Mouse (Mus musculus): Measurements from ENCODE around the gene Msi2. TPM values are rescaled to one million over a fixed set of nuclear protein-coding genes. Genes with fewer than 3 reads are reported as not detected.

The Msi2 gene
- total and polyA plus RNA-seq, 2 experiments from 2014 or later, result 26.9 to 133 TPM

DNA sequence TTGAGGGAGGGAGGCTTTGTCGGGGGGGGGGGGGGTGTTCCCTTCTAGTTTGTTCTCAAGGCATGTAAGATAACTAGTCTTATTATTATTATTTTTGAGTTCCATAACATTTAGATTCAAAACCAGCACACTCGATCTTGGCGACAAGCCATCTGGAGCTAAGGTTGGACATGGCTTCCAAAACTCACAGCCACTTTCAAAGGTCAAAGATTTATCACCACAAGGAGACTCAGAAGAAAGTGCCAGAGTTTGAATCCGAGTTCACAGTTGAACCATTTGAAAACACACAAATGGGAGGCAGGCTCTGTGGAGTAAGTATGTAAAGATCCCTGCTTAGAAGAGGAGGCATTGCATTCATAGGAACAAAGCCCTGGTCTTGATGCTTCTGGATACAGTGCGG is 221.9 kb downstream of the Msi2 start:
- H3K36me3 ChIP-seq (ENCODE audit: insufficient read depth, low read length), result no peaks in the 10 kb centered on the region
- WGBS, result 87% methylated on average over 5 of the region's 5 CpGs
- H3K27ac ChIP-seq (ENCODE audit: low read depth, low read length), result no peak overlapping the region
- DNase-seq (ENCODE audit: low spot score), result no peak
- no peak overlapping the region for H3K4me3 ChIP-seq (ENCODE audit: low read depth, low read length)
- H3K4me1 ChIP-seq (ENCODE audit: insufficient read depth, low read length), result no peaks in the 10 kb centered on the region
- no peak overlapping the region for H3K9ac ChIP-seq (replicated peaks; ENCODE audit: low read length, poor library complexity, severe bottlenecking)
- no peaks in the 10 kb centered on the region for H3K27me3 ChIP-seq (ENCODE audit: insufficient read depth, low read length)
- no peak overlapping the region for H3K4me2 ChIP-seq (ENCODE audit: low read depth, low read length, poor library complexity, severe bottlenecking)
- no peaks in the 10 kb centered on the region for H3K9me3 ChIP-seq (ENCODE audit: low read length)
- no peak for ATAC-seq (ENCODE audit: low FRiP score)
- no peak for TF ChIP-seq CTCF (IDR thresholded peaks at IDR 0.05)

DNA sequence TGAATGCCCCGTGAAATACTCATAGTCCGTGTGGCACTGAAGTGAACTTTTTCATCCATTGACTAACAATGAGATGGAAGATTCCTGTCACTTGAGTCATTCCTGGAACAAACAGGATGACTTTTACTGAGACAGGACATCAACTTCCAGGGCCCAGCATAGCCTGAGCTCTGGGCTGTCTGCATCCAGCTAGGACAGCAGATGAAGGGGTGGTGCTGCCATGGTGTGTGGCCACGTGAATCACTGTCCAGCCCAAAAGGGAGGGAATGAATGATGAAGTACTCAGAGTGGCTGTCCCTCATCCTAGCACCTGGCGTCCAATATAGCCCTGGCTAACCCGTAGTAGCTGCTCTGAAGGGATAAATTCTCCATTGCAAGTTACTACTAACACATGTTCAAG is 222.6 kb downstream of the Msi2 start:
- no peaks in the 10 kb centered on the region for H3K27me3 ChIP-seq (ENCODE audit: insufficient read depth, low read length)
- no peaks in the 10 kb centered on the region for H3K4me1 ChIP-seq (ENCODE audit: insufficient read depth, low read length)
- no peak overlapping the region for H3K4me2 ChIP-seq (ENCODE audit: low read depth, low read length, poor library complexity, severe bottlenecking)
- WGBS, result 82% methylated on average over 5 of the region's 5 CpGs
- no peak for TF ChIP-seq CTCF (IDR thresholded peaks at IDR 0.05)
- H3K27ac ChIP-seq (ENCODE audit: low read depth, low read length), result no peak overlapping the region
- DNase-seq (ENCODE audit: low spot score), result no peak
- no peaks in the 10 kb centered on the region for H3K36me3 ChIP-seq (ENCODE audit: insufficient read depth, low read length)
- no peak overlapping the region for H3K4me3 ChIP-seq (ENCODE audit: low read depth, low read length)
- H3K9ac ChIP-seq (replicated peaks; ENCODE audit: low read length, poor library complexity, severe bottlenecking), result no peak overlapping the region
- H3K9me3 ChIP-seq (ENCODE audit: low read length), result no peaks in the 10 kb centered on the region
- no peak for ATAC-seq (ENCODE audit: low FRiP score)

DNA sequence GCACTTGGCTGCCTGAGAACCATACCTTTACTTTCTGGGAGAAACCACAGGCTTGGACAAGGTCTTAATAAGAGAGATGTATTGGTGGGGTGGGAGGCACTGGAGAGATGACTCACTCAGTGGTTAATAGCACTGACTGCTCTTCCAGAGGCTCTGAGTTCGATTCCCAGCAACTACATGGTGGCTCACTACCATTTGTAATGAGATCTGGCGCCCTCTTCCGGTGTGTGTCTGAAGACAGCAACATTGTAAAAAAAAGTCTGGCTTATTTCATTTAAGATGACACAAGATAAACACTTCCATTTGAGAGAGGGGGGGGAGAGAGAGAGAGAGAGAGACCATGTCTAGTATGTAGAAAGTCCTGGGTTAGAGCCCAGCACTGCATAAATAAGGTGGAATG is 223.3 kb downstream of the Msi2 start:
- H3K4me1 ChIP-seq (ENCODE audit: insufficient read depth, low read length), result no peaks in the 10 kb centered on the region
- H3K36me3 ChIP-seq (ENCODE audit: insufficient read depth, low read length), result no peaks in the 10 kb centered on the region
- no peaks in the 10 kb centered on the region for H3K9me3 ChIP-seq (ENCODE audit: low read length)
- H3K27me3 ChIP-seq (ENCODE audit: insufficient read depth, low read length), result no peaks in the 10 kb centered on the region
- no peak overlapping the region for H3K4me3 ChIP-seq (ENCODE audit: low read depth, low read length)
- H3K4me2 ChIP-seq (ENCODE audit: low read depth, low read length, poor library complexity, severe bottlenecking), result no peak overlapping the region
- DNase-seq (ENCODE audit: low spot score) (no peak), ATAC-seq (ENCODE audit: low FRiP score) (no peak)
- no peak overlapping the region for H3K9ac ChIP-seq (replicated peaks; ENCODE audit: low read length, poor library complexity, severe bottlenecking)
- WGBS, result 89% methylated on average over 3 of the region's 3 CpGs
- no peak overlapping the region for H3K27ac ChIP-seq (ENCODE audit: low read depth, low read length)
- no peak for TF ChIP-seq CTCF (IDR thresholded peaks at IDR 0.05)

DNA sequence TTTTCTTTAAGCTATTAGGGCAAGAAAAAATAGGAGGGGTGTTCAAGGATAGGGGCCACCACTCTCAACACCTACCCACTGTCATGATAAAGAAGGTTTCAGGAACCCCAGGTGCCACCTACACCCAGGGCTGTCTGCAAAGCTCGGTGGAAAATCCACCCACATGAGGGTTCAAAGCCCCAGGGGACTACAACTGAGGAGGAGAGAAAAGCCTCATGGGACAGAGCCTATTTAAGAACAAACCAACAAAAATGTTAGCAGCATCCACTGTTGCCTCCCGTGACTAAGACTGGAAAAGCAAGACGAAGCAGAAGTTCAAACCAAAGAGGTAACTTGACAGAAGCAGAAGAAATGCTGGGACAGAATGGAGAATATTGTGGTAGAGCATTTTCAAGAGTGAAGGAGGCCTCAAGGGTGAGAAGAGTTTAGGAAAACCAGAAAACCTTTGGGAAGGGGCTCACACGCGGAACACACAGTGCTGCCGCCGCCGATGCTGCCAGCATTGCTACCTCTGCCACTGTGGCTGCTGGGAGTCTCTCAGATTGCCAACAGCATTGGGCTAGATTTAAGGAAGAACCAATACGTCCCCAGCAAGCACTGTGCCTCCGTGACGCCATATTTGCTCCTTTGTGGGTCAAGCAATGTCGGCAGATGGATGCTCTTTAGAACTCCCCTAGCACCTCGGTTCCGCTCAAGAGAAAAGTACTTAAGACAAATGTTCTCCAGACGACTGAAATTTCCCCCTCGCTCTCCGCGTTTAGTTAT is 224.3 kb downstream of the Msi2 start:
- H3K27me3 ChIP-seq (ENCODE audit: insufficient read depth, low read length), result no peaks in the 10 kb centered on the region
- ATAC-seq (ENCODE audit: low FRiP score) (no peak), DNase-seq (ENCODE audit: low spot score) (no peak)
- 88% methylated on average over 18 of the region's 18 CpGs for WGBS
- no peak overlapping the region for H3K4me2 ChIP-seq (ENCODE audit: low read depth, low read length, poor library complexity, severe bottlenecking)
- no peaks in the 10 kb centered on the region for H3K4me1 ChIP-seq (ENCODE audit: insufficient read depth, low read length)
- no peaks in the 10 kb centered on the region for H3K9me3 ChIP-seq (ENCODE audit: low read length)
- H3K36me3 ChIP-seq (ENCODE audit: insufficient read depth, low read length), result no peaks in the 10 kb centered on the region
- H3K27ac ChIP-seq (ENCODE audit: low read depth, low read length), result no peak overlapping the region
- no peak for TF ChIP-seq CTCF (IDR thresholded peaks at IDR 0.05)
- H3K9ac ChIP-seq (replicated peaks; ENCODE audit: low read length, poor library complexity, severe bottlenecking), result no peak overlapping the region
- no peak overlapping the region for H3K4me3 ChIP-seq (ENCODE audit: low read depth, low read length)

DNA sequence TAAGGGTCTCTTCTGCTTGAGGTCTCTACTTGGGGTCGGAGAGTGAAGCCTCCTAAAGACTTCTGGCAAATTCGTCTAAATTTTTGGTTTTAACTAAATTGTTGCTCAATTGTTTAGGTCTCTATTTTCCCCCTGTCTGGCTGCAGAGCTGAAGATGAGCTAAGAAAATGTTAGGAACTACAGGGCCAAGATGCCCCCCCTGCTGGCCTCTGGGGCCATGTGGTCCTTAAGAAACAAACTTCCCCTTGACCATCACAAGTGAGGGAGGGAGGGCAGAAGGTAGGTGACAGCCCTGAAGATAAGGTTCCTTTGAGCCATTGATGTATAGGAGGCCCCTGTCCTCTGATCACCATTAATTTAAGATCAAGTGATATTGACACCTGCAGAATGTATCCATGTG is 225.7 kb downstream of the Msi2 start:
- TF ChIP-seq CTCF (IDR thresholded peaks at IDR 0.05), result no peak
- H3K36me3 ChIP-seq (ENCODE audit: insufficient read depth, low read length), result no peaks in the 10 kb centered on the region
- no peak overlapping the region for H3K9ac ChIP-seq (replicated peaks; ENCODE audit: low read length, poor library complexity, severe bottlenecking)
- H3K4me2 ChIP-seq (ENCODE audit: low read depth, low read length, poor library complexity, severe bottlenecking), result no peak overlapping the region
- no peak for DNase-seq (ENCODE audit: low spot score)
- WGBS, result 88% methylated on average over 2 of the region's 2 CpGs
- H3K27ac ChIP-seq (ENCODE audit: low read depth, low read length), result no peak overlapping the region
- no peak for ATAC-seq (ENCODE audit: low FRiP score)
- no peak overlapping the region for H3K4me3 ChIP-seq (ENCODE audit: low read depth, low read length)
- no peaks in the 10 kb centered on the region for H3K9me3 ChIP-seq (ENCODE audit: low read length)
- peaks cover 3% of the 10 kb centered on the region; the same call in 1 of the 2 replicates for H3K4me1 ChIP-seq (ENCODE audit: insufficient read depth, low read length)
- H3K27me3 ChIP-seq (ENCODE audit: insufficient read depth, low read length), result no peaks in the 10 kb centered on the region

DNA sequence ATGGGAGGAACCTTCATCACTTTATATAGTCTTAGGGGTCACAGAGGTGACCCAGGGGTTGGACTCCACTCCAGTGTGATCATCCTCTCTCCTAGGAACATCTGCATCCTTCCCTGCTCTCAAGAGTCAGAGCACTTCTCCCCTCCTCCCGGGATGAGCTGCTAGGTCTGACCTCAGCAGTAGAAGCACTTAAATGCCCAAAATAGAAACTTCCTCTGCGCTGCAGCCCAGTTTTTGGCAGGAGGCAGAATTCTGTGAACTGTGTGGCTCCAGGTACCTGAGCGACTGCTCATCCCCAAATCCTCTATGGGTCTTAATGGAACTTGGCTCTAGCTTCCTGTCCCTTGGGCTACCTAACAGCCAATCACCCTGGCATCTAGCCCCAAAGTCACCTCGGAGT is 228.3 kb downstream of the Msi2 start:
- no peak for ATAC-seq (ENCODE audit: low FRiP score)

More for the DNA sequence above, 228.3 kb downstream of the Msi2 start:
- Histone ChIP-seq H3K36me3 (ENCODE audit: insufficient read depth, low read length) (no peaks in the 10 kb centered on the region), H3K9me3 (ENCODE audit: low read length) (no peaks in the 10 kb centered on the region), H3K4me1 (ENCODE audit: insufficient read depth, low read length) (peaks cover 4% of the 10 kb centered on the region; the same call in 1 of the 2 replicates), H3K27me3 (ENCODE audit: insufficient read depth, low read length) (no peaks in the 10 kb centered on the region), H3K9ac (replicated peaks; ENCODE audit: low read length, poor library complexity, severe bottlenecking) (no peak overlapping the region), H3K4me3 (ENCODE audit: low read depth, low read length) (no peak overlapping the region), H3K4me2 (ENCODE audit: low read depth, low read length, poor library complexity, severe bottlenecking) (no peak overlapping the region), H3K27ac (ENCODE audit: low read depth, low read length) (peak overlapping the region; percentile 52)
- no peak for TF ChIP-seq CTCF (IDR thresholded peaks at IDR 0.05)
- 76% methylated on average over 4 of the region's 4 CpGs for WGBS
- no peak for DNase-seq (ENCODE audit: low spot score)
